Mouse (Mus musculus): ENCODE data around the gene Ripply2.
"Not testable (repeated sequence)": the region's sequence is repeated elsewhere in the genome, so short reads cannot be mapped to it uniquely, and the experiment has no call there.

Gene Ripply2

DNA sequence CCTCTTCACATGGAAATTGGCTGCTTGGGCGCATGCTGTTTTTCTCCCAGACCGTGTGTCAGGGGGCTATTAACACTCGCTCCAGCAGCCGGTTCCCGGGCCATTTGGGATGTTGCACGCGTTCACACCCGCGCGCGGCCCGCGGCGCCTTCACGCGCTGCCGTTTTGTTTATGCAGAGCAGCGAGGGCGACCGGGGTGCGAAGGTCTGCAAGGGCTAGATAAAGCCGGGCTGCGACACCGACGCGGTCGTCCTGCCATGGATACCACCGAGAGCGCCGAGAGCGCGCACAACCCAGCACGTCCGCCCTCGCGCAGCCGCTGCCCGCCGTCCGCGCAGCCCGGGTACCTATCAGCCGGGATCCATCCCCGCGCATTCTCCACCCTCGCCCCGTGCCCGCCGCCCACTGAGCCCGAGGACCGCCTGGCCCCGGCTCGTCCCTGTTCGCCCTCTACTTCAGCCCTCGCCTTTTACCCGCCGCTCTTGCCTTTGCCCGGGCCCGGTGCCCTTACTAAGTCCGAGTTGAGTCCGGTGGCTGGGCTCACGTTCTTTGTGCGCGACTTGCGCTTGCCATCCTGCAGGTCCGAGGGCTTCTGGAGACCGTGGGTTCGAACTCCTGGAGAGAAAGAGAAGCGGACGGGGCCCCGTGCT, at the start of gene Ripply2:
Ripply2 (plus strand) TSS at position 250 of the 650 bp plus-strand sequence.
- DNase-seq, result peak; percentile 28 to 35

DNA sequence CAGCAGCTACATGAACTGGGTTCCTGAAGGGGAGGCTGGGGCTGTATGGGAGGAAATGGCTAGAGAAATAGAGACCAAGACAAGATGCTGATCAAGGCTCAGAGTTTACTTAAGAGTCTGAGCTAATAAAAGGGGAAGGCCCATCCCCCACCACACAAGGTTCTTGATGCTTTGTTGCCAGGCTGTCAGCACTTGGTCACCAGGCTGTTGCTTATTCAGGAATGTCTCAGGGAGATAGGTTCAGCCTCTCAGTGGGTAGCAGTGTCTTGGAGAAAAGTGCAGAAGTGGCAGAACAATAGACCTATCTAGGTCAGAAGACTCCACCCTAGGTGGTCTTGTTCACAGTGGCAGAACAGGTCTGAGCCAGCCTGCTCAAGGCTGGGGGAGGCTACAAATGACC, 42.9 kb upstream of the Ripply2 start:
- not testable (repeated sequence) for DNase-seq

DNA sequence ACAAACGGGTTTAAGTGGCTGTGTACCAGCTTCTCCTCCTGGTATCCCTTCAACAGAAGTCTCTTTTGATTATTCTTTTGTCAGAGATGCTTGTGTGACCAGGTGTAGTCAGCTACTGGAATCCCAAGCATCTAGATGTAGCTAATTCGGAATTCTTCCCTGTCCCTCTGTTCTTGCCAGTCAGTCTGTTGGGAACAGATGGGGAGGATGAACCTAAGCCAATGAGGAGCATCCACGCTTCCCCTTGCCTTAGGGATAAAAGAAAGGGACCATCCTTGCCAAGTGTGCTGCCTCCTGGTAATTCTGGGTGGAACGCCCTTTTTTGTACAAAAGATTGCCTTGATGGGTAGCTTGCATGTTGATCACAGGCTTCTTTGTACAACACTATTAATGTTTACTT, 41.8 kb upstream of the Ripply2 start:
- no peak for DNase-seq

DNA sequence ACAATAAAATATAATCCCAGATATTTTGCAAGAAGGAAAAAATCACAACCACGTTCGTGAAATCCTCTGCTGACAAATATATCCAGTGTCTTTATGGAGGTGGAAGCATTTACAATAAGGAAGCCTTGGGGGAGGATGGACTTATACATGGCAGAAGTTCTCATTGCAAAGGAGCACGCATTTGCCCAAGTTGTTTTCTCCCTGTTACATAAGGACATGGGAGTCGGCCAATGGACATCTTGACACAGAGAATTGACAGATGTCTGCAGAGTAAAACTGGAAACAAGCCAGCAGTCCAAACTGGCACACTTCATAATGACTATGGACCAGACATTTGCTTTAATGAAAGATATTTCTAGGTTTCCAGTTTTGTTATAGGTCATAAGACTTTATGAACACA, 38.4 kb upstream of the Ripply2 start:
- no peak for DNase-seq

DNA sequence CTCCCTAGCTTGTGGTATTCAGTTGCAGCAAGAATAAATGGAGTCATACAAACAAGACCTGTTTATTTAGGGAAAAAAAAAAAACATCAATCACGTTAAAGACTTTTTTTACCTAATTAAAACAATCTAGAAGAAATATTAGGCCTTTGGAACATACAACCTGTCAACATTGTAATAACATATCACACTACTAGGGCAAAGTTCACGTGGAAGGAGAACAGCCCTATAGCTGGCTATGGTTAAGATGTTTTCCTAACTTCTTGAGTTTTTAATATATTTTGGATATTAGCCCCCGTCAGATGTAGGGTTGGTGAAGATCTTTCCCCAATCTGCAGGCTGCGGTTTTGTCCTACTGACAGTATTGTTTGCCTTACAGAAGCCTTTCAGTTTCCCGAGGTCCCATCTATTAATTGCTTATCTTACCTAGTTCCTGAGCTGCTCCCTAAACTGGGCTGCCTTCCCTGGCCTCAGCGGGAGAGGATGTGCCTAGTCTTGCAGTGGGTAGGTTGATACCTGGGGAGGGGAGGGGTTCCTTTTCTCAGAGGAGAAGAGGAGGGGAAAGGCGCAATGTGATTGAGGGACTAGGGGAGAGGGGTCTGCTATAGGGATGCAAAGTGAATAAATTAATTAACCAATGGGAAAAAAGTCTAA, 37.0 kb upstream of the Ripply2 start:
- no peak for DNase-seq

DNA sequence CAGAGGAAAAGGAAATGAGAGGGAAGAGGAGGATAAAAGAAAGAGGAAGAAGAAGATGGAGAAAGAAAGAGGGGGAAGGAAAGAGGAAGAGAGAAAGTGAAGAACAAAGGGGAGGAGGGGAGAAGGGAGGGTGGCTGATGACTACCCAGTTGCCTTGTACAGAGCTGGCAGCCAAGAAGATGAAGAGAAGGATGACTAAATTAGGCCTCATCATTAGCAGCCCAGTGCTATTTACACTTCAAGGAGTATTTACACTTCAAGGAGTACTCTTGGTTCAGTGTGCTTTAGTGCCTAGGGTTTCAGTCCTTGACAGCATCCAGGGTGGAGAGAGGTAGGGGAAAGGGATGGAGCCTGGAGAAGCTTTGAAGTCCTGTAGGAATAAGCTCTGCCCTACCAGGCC, 35.3 kb upstream of the Ripply2 start:
- DNase-seq, result no peak

DNA sequence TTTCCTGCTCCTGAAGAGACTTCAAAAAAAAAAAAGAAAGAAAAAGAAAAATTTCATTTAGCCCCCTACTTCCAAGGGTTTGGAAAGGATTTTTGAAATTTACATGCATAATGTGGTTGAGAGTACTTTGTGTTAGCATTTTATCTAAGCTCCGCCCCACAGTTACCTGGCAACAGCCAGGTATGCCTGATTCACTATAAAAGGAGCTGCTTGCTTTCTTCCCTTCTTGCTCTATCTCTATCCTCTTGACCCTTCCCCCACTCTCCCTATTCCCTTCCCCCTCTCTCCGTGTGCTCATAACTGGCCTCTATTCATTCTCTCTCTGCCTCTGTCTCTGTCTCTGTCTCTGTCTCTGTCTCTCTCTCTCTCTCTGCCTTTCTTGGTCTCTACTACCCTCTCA, 34.4 kb upstream of the Ripply2 start:
- DNase-seq, result no peak

DNA sequence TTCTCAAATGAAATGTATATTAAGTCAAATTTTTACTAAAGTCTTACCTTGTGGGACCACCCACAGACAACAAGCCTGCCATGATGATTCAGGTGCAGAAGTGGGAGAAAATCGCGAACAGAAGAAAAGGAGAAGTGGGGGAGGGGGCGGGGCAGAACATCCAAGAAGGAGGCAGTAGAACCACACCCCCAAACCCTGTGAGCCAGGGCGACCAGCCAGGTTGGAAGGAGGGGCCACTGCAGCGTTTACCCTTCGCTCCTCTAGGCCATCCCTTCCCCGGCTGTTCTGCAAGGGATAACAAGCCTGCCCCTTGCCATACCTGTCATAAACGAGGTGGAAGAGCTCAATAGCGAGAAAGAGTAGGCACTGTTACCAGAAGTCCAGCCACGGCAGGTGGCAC, 33.8 kb upstream of the Ripply2 start:
- DNase-seq, result no peak

DNA sequence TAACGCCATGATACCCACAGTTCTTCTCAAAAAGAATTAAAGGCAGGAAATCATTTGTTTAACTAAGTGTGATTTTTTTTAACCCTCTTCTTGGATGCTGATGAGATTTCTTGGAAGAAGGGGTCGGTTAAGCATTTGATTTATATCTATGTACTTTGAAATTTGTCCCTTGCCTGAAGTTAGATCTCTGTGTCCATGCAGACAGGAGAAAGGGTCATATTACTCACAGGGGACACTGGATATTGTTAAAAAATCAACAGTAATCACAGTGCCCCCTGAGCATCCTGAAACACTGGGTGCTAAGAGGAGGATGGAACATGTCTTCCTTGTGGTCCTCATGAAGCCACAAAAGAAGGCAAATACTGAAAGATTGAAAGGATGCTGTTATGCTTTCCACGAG, 30.8 kb upstream of the Ripply2 start:
- no peak for DNase-seq

DNA sequence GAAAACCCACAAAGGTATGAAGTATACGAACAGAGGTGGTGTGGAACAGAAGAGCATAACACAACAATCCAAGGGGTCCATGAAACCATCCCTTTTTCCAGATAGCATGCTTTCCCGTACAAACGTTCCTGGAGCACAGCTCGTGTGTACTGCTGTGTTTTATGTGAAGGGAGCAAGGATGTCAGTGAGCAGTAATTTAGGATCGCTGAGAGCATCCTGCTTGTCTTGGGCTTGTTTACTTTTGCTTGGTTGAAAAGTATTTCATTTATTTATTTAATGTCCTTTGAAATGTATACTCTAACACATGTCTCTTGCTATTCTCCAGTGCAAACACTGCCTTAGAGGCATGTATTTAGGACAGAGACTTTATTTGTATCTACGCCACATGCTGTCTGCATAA, 30.2 kb upstream of the Ripply2 start:
- no peak for DNase-seq

DNA sequence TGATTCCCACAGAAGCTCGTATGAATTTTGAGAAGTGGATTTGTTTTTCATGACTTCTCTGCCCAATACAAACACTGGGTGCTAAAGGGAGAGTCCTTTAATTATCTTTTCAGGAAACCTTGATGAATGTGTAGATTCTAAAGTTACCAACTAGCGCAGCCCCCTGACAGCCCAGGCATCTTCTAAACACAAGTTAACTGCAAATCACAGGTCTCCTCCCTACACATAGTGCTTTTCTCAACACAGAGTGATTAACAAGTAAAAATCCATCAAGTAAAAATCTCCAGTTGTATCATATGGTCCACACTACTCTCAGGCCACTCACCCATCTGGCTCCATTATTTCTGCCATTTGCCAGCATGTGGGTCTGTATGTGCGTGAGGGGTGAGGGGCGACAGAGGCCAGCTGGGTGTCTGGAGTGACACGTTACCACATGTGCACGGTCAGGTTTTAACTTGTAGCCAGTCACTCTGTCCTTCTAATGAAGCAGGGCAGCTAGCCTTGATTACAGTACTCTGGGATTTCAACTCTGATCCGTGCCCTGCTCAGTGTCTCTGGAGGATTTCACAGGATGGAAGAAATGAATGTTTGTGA, 28.5 kb upstream of the Ripply2 start:
- no peak for DNase-seq

DNA sequence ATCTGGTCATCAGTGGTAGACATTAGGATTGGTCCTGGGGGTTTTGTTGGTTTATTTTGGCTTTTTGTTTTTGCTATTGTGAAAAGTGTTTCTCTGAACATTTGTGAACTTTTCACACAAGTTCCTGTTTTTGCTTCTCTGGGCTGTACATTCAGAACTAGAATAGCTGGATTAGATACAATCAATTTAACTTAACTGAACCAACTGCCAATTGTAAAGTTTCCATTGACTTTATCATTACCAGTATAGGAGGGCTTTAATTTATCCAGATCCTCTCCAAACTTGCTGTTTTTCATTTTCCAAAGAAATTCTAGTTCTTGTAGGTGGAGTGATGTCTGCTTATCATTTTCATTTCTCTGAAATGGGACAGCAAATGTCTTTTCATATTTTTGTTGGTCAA, 25.5 kb upstream of the Ripply2 start:
- DNase-seq, result no peak

DNA sequence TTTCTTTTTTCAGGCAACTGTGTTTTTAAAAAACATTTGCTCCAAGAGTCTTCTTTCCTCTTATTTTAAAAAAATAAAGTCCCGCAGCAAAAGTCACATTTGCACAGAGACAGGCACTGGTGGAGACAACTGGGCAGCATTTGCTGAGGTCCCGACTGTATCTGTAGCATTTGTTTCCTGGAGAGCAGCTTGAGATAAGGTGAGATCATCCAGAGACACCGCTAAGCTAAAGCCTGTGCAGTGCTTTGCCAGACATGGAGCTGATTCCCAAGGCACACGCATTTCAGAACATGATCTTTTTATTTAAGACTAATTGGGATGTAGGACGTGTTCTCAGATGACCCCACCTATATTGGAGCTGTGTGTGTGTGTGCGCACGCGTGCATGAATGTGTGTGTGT, 23.6 kb upstream of the Ripply2 start:
- no peak for DNase-seq

DNA sequence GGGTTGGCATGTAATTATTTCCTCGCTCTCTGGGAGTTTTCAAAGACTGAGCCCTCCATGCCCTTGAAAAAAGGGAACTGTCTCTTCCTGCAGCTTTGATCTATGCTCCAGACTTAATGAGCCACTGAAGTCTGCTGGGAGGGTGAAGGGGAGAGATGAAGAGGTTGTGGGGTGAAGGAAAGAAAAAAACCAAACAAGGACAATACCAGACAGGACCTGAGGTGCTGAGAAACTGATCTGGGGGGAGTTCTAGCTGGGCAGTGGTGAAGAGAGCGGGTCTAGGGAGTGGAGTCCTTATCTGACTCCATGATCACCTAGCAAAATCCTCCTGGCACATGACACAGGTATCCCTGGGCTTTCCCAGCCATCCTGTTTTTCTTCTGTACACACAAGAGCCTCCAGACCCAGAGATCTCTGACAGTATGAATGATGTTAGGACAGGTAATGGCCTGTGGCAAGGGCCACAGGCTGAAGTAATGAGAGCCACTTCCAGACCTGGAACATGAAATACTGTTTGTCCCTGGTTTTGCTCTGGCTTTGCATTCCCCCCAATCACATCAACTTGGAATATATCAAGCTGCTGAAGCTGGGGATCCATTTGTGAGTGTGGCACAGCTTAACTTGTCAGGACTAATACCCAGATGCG, 18.2 kb upstream of the Ripply2 start:
- no peak for DNase-seq

DNA sequence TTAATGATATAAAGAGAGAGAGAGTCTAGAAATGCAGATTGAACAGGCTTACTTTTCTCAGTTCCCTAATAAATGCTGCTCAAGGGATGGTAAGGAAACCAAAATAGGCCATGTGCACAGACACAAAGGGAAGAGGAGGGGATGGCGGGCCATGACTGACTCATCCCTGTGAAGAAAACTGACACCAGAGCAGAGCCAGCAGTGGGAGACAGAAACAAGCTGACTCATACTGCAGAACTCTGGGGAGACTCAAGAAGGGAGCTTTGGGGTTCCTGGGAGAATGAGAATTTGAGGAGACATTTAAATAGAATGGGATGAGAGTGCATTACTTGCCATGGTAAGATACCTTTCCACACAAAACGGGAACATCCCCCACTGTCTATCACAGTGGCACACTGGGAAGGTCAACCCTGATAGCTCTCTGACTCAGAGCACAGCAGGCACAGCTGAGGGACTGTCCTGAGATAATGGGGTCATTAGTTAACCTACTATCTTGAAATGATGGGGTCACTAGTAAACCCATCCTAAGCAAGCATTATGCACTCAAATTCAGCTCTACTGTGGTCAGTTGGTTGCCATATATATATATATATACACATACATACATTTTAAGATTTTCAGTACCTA, 15.3 kb upstream of the Ripply2 start:
- DNase-seq, result no peak

DNA sequence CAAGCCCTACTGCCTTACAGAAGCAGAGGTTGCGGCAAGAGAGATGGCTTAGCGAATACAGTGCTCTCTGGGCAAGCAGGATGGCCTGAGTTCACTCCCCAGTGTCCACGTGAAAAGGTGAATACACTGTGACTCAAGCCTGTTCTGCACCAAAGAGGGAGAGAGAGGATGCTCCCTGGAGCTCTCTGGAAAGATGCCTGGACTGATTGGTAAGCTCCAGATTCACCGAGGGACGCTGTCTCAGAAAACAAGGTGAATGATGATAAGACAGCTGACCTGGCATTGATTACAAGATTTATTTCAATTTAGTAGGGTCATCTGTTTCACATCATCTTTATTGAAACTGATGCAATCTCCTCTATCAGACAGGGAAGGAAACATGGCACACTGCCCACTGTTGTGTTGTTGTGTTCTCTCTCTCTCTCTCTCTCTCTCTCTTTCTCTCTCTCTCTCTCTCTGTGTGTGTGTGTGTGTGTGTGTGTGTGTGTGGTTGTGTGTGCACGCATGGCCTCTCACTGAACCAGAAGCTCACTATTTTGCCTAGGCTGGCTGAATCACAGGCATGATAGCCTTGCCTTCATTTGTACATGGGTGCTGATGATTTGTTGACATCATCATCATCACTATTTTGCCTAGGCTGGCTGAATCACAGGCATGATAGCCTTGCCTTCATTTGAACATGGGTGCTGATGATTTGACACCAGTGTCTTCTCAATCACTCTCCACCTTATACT, 10.5 kb upstream of the Ripply2 start:
- DNase-seq, result no peak

DNA sequence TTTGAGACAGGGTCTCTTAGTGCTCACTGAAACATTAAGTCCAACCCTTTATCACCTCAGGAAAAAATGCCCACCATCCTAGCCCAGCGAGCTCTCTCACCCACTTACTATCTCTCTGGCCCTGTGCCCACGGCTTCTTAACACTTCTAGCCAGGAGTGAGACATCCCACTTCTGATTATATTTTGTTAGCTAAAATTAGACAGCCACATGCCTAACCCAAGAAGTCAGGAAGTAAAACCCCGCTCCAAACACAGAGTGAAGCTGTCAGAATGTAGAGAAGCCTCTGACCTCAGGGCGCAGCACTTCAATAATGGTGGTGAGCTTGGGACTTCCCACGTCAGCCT, 9.9 kb upstream of the Ripply2 start:
- DNase-seq, result no peak

DNA sequence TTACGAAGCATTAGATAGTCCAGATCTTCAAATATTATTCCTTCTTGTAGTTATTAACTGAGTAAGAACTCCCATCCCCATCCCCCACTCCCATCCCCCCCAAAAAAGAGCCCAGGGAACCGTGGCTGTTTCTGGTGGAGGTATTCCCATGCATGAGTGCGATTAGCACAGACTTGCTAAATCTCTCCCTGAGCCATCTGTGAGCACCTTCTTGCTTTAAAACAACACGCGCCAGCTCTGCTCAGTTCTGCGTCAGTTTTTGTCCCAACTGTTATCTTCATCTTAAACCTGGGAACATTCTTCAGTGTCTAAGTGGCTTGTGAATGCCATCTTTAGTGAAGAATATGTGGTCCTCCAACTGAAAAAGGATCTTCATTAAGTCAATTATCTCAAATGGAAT, 6.8 kb upstream of the Ripply2 start:
- DNase-seq, result no peak

DNA sequence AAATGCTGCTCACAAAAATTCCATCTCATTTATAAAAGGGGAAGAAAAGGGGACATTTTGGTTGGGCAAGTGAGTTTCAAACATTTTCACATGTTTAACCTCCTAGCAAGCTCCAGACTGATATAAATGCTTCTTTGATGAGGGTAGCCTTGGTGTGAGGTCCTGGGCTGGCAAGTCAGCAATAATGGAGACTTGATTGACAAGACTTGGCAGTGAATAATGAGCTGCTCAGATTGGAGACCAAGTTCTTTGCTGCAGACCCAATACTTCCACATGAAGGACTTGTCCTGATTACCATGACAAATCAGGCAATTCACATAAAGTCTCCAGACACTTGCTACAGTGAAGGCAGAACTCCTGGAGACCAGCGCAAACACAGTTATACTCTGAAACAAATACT, 6.4 kb upstream of the Ripply2 start:
- DNase-seq, result no peak

DNA sequence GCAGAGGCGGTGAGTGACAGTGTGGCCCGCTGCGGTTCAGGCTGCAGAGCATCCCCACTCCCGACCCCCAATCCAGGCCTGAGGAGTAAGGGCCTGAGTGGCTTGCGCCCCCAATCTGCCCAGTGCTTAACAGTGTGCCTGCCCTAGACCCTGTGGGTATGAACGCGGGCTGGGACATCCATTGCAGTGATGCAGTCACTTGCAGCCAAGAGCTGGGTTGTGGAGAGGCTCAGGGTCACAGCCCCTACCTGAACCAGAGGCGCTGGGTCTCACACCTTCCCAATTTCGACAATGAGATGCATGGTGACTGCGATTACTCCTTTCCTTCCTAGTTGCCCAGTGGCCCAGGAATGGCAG, 579 bp downstream of the Ripply2 start:
- DNase-seq, result no peak

DNA sequence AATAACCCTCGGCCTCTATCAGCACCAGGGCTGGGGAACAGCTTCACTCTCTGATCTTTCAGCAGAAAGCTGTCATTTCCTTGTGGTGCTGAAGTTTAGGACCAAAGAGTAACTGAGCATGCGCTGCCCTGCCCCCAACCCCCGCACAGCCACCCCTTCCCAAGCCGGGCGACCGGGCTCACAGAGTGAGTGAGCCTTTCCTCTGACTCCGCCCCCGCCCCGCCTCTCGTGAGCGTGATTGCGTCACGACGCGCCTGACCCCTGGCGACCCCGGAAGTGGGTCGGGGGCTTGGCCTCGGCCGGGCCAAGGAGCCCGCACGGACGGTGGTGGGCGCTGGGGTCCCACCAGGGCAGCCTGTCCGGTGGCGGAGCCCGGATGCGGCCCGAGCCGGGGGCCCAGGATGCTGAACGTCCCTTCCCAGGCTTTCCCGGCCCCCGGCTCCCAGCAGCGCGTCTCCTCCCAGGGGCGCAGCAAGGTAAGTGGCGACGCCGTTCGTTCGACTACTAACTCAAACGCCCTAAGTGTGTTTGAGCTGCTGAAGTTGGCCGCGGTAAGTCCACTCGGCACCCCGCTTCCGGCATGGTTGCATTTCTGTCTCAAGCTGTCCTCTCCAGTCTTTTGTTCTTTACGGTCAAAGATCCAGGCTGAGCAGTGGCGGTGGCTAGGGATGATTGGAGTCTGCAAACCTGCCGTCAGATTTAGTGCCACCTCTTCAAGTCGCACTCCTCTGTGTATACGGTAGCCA, 6.6 kb downstream of the Ripply2 start, which contains the start of gene Cyb5r4:
Cyb5r4 (plus strand) TSS at position 237 of the 746 bp plus-strand sequence.
- peak; percentile 98 to 99 for DNase-seq

DNA sequence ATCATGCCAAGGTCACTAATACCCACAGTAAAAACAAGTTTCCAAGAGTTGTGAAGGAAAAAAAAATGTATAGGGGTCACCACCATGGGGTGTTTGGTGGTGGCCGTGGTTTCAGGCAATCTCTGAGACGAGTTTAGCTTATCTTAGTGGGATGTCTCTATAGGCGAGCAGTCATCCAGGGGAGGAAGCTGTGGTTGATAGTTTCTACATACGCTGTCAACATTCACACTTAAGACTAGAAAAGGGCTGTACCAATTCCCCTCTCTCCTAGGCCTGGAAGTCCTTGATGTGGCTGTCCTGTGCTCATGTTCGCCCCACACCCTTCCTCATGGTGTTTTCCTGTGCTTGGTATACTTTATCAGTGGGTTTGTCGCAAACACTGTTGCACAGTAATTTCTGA, 10.4 kb downstream of the Ripply2 start:
- DNase-seq, result no peak

Measured in kidney, postnatal 4 days (tissue).